Mouse (Mus musculus) right cerebral cortex, postnatal 4 days (tissue): ENCODE results near the gene Cacna2d3.

Experiments used
- DNase-seq: peaks from one replicate; pipeline ENCODE4 v3.0.0-alpha.2; 2022

Gene Cacna2d3

GRCm38 (mm10) chr14:28984276-28984675, 737.4 kb downstream of the Cacna2d3 start:
- DNase-seq: no peak

- DNase-seq: peak; percentile 8
Measured at GRCm38 (mm10) chr14:28980482-28980881, 741.2 kb downstream of the Cacna2d3 start.

GRCm38 (mm10) chr14:28979230-28979629, 742.4 kb downstream of the Cacna2d3 start:
- no peak for DNase-seq

- no peak for DNase-seq
Measured at GRCm38 (mm10) chr14:28972620-28973019, 749.0 kb downstream of the Cacna2d3 start.

GRCm38 (mm10) chr14:28969247-28969646, 752.4 kb downstream of the Cacna2d3 start:
- DNase-seq: no peak

- DNase-seq: no peak
Measured at GRCm38 (mm10) chr14:28966881-28967280, 754.8 kb downstream of the Cacna2d3 start.

- no peak for DNase-seq
Measured at GRCm38 (mm10) chr14:28961379-28961778, 760.3 kb downstream of the Cacna2d3 start.

GRCm38 (mm10) chr14:28959042-28959441, 762.6 kb downstream of the Cacna2d3 start:
- DNase-seq: no peak

- peak; percentile 32 for DNase-seq
Measured at GRCm38 (mm10) chr14:28958131-28959015, 763.3 kb downstream of the Cacna2d3 start.

- DNase-seq: no peak
Measured at GRCm38 (mm10) chr14:28955181-28955580, 766.5 kb downstream of the Cacna2d3 start.

GRCm38 (mm10) chr14:28954588-28954987, 767.1 kb downstream of the Cacna2d3 start:
- no peak for DNase-seq

- DNase-seq: no peak
Measured at GRCm38 (mm10) chr14:28954086-28954485, 767.6 kb downstream of the Cacna2d3 start.

GRCm38 (mm10) chr14:28953409-28953808, 768.3 kb downstream of the Cacna2d3 start:
- DNase-seq: no peak

GRCm38 (mm10) chr14:28950499-28950898, 771.2 kb downstream of the Cacna2d3 start:
- no peak for DNase-seq

GRCm38 (mm10) chr14:28949785-28950184, 771.9 kb downstream of the Cacna2d3 start:
- no peak for DNase-seq

- no peak for DNase-seq
Measured at GRCm38 (mm10) chr14:28948019-28948850, 773.4 kb downstream of the Cacna2d3 start.

GRCm38 (mm10) chr14:28932746-28933293, 788.8 kb downstream of the Cacna2d3 start:
- DNase-seq: no peak

- no peak for DNase-seq
Measured at GRCm38 (mm10) chr14:28923180-28923961, 798.3 kb downstream of the Cacna2d3 start.

- DNase-seq: no peak
Measured at GRCm38 (mm10) chr14:28918871-28919270, 802.8 kb downstream of the Cacna2d3 start.

GRCm38 (mm10) chr14:28915004-28915403, 806.7 kb downstream of the Cacna2d3 start:
- no peak for DNase-seq

- DNase-seq: no peak
Measured at GRCm38 (mm10) chr14:28907659-28908058, 814.0 kb downstream of the Cacna2d3 start.

GRCm38 (mm10) chr14:28892530-28892929, 829.1 kb downstream of the Cacna2d3 start:
- no peak for DNase-seq

GRCm38 (mm10) chr14:28887373-28887772, 834.3 kb downstream of the Cacna2d3 start:
- DNase-seq: no peak
